Mouse (Mus musculus) gastrocnemius, adult 2 months (tissue): Measurements from ENCODE around the gene Tomm34. TPM values are rescaled to one million over a fixed set of nuclear protein-coding genes. Genes with fewer than 3 reads are reported as not detected.

Source experiments
- DNase-seq: peaks from one replicate; pipeline ENCODE4 v3.0.0; 2022
- H3K27ac ChIP-seq: fragments of 200-600 bp; 2 replicates; pipeline ENCODE4 v1.8.1; 2022; ENCODE audit warnings: mild to moderate bottlenecking
- H3K4me3 ChIP-seq: fragments of 200-600 bp; 2 replicates; pipeline ENCODE4 v1.8.1; 2022; ENCODE audit warnings: mild to moderate bottlenecking, moderate library complexity
- CTCF ChIP-seq: fragments of 200-600 bp; IDR thresholded peaks from 2 replicates; pipeline ENCODE4 v1.8.1; 2022; ENCODE audit warnings: antibody characterized with exemption, mild to moderate bottlenecking, moderate library complexity
- intact Hi-C: fragments of 180-260 bp; cut with DNase I; formaldehyde crosslinking; loops from one replicate; pipeline ENCODE4 v1.15.1; 2025
- total RNA-seq, 2 experiments: library from RNA; stranded (reverse); gene quantifications; 2 replicates each; pipeline ENCODE4 v1.2.3; 2021

Tomm34 gene
- total RNA-seq, 2 experiments from 2014 or later: 12.5 to 16.3 TPM

GRCm38 (mm10) chr2:164094152-164094551 lies 23.2 kb upstream of the Tomm34 start:
- no peak for TF ChIP-seq CTCF
- Histone ChIP-seq H3K27ac (no peak overlapping the region), H3K4me3 (no peak overlapping the region)
- intact Hi-C loops: no loop called here
- no peak for DNase-seq

GRCm38 (mm10) chr2:164089508-164089907 lies 18.5 kb upstream of the Tomm34 start:
- H3K27ac ChIP-seq: no peak overlapping the region
- intact Hi-C loops: no loop called here
- no peak for TF ChIP-seq CTCF
- no peak for DNase-seq
- H3K4me3 ChIP-seq: no peak overlapping the region

- DNase-seq: no peak
- H3K4me3 ChIP-seq: no peak overlapping the region
- intact Hi-C loops: no loop called here
- no peak overlapping the region for H3K27ac ChIP-seq
- TF ChIP-seq CTCF: no peak
These were observed 16.5 kb upstream of the Tomm34 start for GRCm38 (mm10) chr2:164087416-164088017.

GRCm38 (mm10) chr2:164084342-164084700 lies 13.4 kb upstream of the Tomm34 start:
- TF ChIP-seq CTCF: no peak
- no peak for DNase-seq
- intact Hi-C loops: no loop called here
- H3K4me3 ChIP-seq: no peak overlapping the region
- no peak overlapping the region for H3K27ac ChIP-seq

- intact Hi-C loops: no loop called here
- no peak for TF ChIP-seq CTCF
- DNase-seq: no peak
- Histone ChIP-seq H3K27ac (no peak overlapping the region), H3K4me3 (no peak overlapping the region)
These were observed 12.8 kb upstream of the Tomm34 start for GRCm38 (mm10) chr2:164083609-164084341.

- intact Hi-C loops: no loop called here
- H3K27ac ChIP-seq: peak overlapping the region; percentile 59
- DNase-seq: peak; percentile 65
- no peak overlapping the region for H3K4me3 ChIP-seq
- TF ChIP-seq CTCF: no peak
These were observed 11.2 kb upstream of the Tomm34 start for GRCm38 (mm10) chr2:164082175-164082574.

- Histone ChIP-seq H3K27ac (peak overlapping the region; percentile 59; the same call in 1 of the 2 replicates), H3K4me3 (no peak overlapping the region)
- intact Hi-C loops: no loop called here
- TF ChIP-seq CTCF: no peak
- no peak for DNase-seq
These were observed 10.6 kb upstream of the Tomm34 start for GRCm38 (mm10) chr2:164081577-164081976.

GRCm38 (mm10) chr2:164079488-164079887 lies 8.5 kb upstream of the Tomm34 start:
- no peak overlapping the region for H3K27ac ChIP-seq
- H3K4me3 ChIP-seq: no peak overlapping the region
- intact Hi-C loops: no loop called here
- no peak for DNase-seq
- no peak for TF ChIP-seq CTCF

- intact Hi-C loops: no loop called here
- H3K27ac ChIP-seq: no peak overlapping the region
- H3K4me3 ChIP-seq: no peak overlapping the region
- DNase-seq: no peak
- TF ChIP-seq CTCF: no peak
These were observed 6.9 kb upstream of the Tomm34 start for GRCm38 (mm10) chr2:164077875-164078274.

- Histone ChIP-seq H3K27ac (no peak overlapping the region), H3K4me3 (no peak overlapping the region)
- intact Hi-C loops: no loop called here
- DNase-seq: no peak
- TF ChIP-seq CTCF: no peak
These were observed 6.0 kb upstream of the Tomm34 start for GRCm38 (mm10) chr2:164076874-164077425.

GRCm38 (mm10) chr2:164075088-164075487 lies 4.1 kb upstream of the Tomm34 start:
- Histone ChIP-seq H3K27ac (no peak overlapping the region), H3K4me3 (peak overlapping the region; percentile 99)
- DNase-seq: no peak
- TF ChIP-seq CTCF: no peak
- intact Hi-C loops: no loop called here

GRCm38 (mm10) chr2:164073918-164074578 lies 3.1 kb upstream of the Tomm34 start:
- peak; percentile 95 for TF ChIP-seq CTCF
- Histone ChIP-seq H3K4me3 (peak overlapping the region; percentile 99), H3K27ac (peak overlapping the region; percentile 83)
- intact Hi-C loops: loop anchor here (5.0 kb wide), 1 partner anchor 77 kb away; no protein-coding TSS in a partner anchor
- DNase-seq: peak; percentile 99

GRCm38 (mm10) chr2:164073120-164073519 lies 2.2 kb upstream of the Tomm34 start:
- no peak for TF ChIP-seq CTCF
- DNase-seq: no peak
- H3K27ac ChIP-seq: peak overlapping the region; percentile 31; the same call in 1 of the 2 replicates
- no peak overlapping the region for H3K4me3 ChIP-seq
- intact Hi-C loops: loop anchor here (5.0 kb wide), 1 partner anchor 76 kb away; no protein-coding TSS in a partner anchor
